Mouse (Mus musculus): Measurements from ENCODE around the gene Nat8f5. TPM values are rescaled to one million over a fixed set of nuclear protein-coding genes. Genes with fewer than 3 reads are reported as not detected.

Gene Nat8f5
- not detected in 2 replicates for polyA plus RNA-seq (2012; rRNA removed)

DNA sequence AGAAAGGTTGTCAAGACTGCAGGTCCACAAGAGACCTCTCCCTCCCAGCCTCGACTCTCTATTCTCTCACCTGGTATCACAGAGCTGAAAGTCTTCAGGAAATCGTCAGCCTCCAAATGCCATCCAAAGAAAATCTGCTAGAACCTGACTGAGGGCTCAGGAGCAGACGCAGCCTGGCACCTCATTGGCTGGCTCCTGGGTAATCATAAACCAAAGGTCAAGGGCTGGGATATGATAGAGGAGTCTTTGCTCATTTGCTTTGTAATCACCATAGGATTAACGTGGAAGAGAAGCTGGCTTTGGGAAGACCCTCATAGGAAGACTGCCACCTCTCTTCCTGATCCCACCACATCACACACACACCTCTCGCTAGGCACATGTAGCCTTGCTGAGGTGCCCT is at the start of gene Nat8f5, which contains the start of gene Nat8f6:
Nat8f5 (minus strand) TSS at position 136 of the 400 bp plus-strand sequence.
Nat8f6 (minus strand) TSS at position 118 of the 400 bp plus-strand sequence.

GRCm38 (mm10) chr6:85869006-85869405 is 48.2 kb upstream of the Nat8f5 start, which contains the start of gene Nat8f2:
Gene Nat8f2 (minus strand): TSS chr6:85869158.

DNA sequence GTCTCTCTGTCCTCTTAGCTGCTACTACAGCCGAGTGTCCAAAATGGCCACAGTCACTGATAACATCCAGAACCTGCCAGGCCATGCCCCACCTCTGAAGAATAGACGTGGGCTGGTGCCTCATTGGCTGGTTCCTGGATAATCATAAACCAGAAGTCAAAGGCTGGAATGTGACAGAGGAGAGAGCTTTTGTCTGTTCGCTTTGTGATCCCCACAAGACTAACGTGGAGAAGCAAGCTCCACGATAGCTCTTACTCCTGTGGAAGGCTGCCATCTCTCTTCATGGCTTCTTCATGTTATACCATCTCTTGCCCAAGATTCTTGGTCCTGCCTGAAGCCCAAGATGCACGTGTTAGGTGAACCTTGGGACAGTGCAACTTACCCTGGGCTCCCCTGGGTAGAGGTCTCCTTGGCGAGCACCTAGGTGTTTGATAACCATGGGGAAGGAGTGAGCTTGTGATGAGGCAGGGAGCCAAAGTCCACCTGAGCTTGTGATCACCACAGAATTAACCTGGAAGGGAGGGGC is 11.1 kb upstream of the Nat8f5 start, which contains the start of gene Nat8:
Nat8 (minus strand) TSS at position 287 of the 526 bp plus-strand sequence.

Other genes with a start within 250 kb of the Nat8f5 start
- gene Alms1, start 233.4 kb downstream of the Nat8f5 start, polyA plus RNA-seq (2012; rRNA removed): 2.0 and 2.1 TPM in 2 replicates
- not detected in 2 replicates for gene Nat8f7, start 107.8 kb downstream of the Nat8f5 start, polyA plus RNA-seq (2012; rRNA removed)
- not detected in 2 replicates for gene Nat8f3, start 55.2 kb downstream of the Nat8f5 start, polyA plus RNA-seq (2012; rRNA removed)
- not detected in 2 replicates for gene Nat8f6, start within 50 bp of the Nat8f5 start, polyA plus RNA-seq (2012; rRNA removed)
- 0.03 TPM in 1 of 2 replicates, not detected in the other for gene Nat8, start 11.1 kb upstream of the Nat8f5 start, polyA plus RNA-seq (2012; rRNA removed)
- 0.01 TPM in 1 of 2 replicates, not detected in the other for gene Nat8f2, start 48.2 kb upstream of the Nat8f5 start, polyA plus RNA-seq (2012; rRNA removed)
- gene Nat8f4, start 83.9 kb upstream of the Nat8f5 start, polyA plus RNA-seq (2012; rRNA removed): 0.55 and 0.73 TPM in 2 replicates
- 12.7 and 14.1 TPM in 2 replicates for gene Tprkb, start 90.9 kb upstream of the Nat8f5 start, polyA plus RNA-seq (2012; rRNA removed)
- gene Nat8f1, start 94.7 kb upstream of the Nat8f5 start, polyA plus RNA-seq (2012; rRNA removed): 5.4 and 6.0 TPM in 2 replicates
- 21.3 and 23.4 TPM in 2 replicates for gene Dusp11, start 140.7 kb upstream of the Nat8f5 start, polyA plus RNA-seq (2012; rRNA removed)
- gene Figla, start 195.2 kb upstream of the Nat8f5 start, polyA plus RNA-seq (2012; rRNA removed): not detected in 2 replicates
- 70.1 and 78.9 TPM in 2 replicates for gene Add2, start 207.7 kb upstream of the Nat8f5 start, polyA plus RNA-seq (2012; rRNA removed)